Mouse (Mus musculus) hindbrain, embryonic 14.5 days (tissue): Measurements from ENCODE around the gene B4galnt3. TPM values are rescaled to one million over a fixed set of nuclear protein-coding genes. Genes with fewer than 3 reads are reported as not detected.

ENCODE experiments used
- ATAC-seq: fragments of 200-750 bp; cut with Nextera tagmentation; 2 replicates; pipeline ENCODE4 v1.8.0; 2017; ENCODE audit warnings: moderate number of reproducible peaks, mild to moderate bottlenecking, moderate TSS enrichment, moderate library complexity; ENCODE audit not compliant: low FRiP score
- DNase-seq: peaks from one replicate; pipeline ENCODE4 v3.0.0-alpha.2; 2015; ENCODE audit warnings: low spot score
- H3K27ac ChIP-seq: fragments of 300-500 bp; sonication (generic); 2 replicates; pipeline ENCODE4 v1.5.1; 2014; ENCODE audit warnings: mild to moderate bottlenecking, moderate library complexity
- H3K27me3 ChIP-seq: fragments of 300-500 bp; sonication (generic); 2 replicates; pipeline ENCODE4 v1.6.1; 2014; ENCODE audit warnings: mild to moderate bottlenecking, low read length, mixed read lengths; ENCODE audit not compliant: control insufficient read depth, insufficient read depth
- H3K36me3 ChIP-seq: fragments of 300-500 bp; sonication (generic); replicated peaks from 2 replicates; pipeline ENCODE4 v1.6.1; 2014; ENCODE audit not compliant: control insufficient read depth, insufficient read depth
- H3K4me1 ChIP-seq: fragments of 300-500 bp; sonication (generic); replicated peaks from 2 replicates; pipeline ENCODE4 v1.6.1; 2014; ENCODE audit warnings: antibody characterized with exemption, low read length, mixed read lengths; ENCODE audit not compliant: control insufficient read depth, insufficient read depth
- H3K4me2 ChIP-seq: fragments of 300-500 bp; sonication (generic); replicated peaks from 2 replicates; pipeline ENCODE4 v1.6.1; 2014; ENCODE audit warnings: mild to moderate bottlenecking, moderate library complexity
- H3K4me3 ChIP-seq: fragments of 300-500 bp; sonication (generic); replicated peaks from 2 replicates; pipeline ENCODE4 v1.5.1; 2014; ENCODE audit warnings: mild to moderate bottlenecking, low read length
- H3K9ac ChIP-seq: fragments of 300-500 bp; sonication (generic); 2 replicates; pipeline ENCODE4 v1.6.1; 2014
- H3K9me3 ChIP-seq: fragments of 300-500 bp; sonication (generic); 2 replicates; pipeline ENCODE4 v1.6.1; 2016; ENCODE audit warnings: low read length; ENCODE audit not compliant: control insufficient read depth
- WGBS: fragments of 180-500 bp; shearing (Covaris S2); extraction: QIAGEN DNeasy Blood & Tissue Kit; methylation state at CpG from one replicate; pipeline ENCODE4 v1.1.7; 2014; 5-methylcytosine and 5-hydroxymethylcytosine counted together
- polyA plus RNA-seq: library from polyadenylated mRNA; unstranded; fragments of >200 nt; fragmentation: Nextera tagmentation; extraction: Ambion mirVana; gene quantifications from 2 replicates; pipeline ENCODE4 v1.2.1, GENCODE M21; 2014

The B4galnt3 gene
- polyA plus RNA-seq, 1 experiment from 2014 or later = 0.09 TPM

DNA sequence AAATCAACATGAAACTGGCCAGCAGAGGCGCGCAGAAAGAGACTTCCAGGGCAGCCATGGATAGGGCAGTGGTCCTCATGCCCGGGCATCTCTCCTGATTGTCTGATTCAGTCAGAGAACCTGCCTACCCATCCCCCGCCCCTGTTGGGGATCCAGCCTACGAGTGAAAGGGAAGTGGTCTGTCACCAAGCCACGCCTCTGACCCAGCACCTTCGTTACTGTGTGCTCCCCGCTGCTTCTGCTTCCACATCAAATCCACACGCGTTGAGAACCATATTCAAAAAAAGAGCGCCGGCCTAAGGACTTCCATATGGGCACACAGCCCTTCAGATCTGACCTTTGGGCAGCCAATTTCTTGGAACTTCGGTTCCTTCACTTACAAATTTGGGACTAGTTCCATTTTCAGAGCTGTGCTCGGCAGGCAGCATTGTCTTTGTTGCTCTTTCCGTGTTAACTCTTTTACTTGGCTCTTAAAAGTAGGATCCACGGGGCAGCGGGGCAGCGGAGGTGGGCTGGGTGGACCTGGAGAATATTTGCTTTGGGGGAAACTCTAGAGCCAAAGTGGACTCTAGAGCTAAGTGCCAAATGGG is 106.7 kb downstream of the B4galnt3 start:
- no peak for DNase-seq
- H3K4me3 ChIP-seq = no peak overlapping the region

DNA sequence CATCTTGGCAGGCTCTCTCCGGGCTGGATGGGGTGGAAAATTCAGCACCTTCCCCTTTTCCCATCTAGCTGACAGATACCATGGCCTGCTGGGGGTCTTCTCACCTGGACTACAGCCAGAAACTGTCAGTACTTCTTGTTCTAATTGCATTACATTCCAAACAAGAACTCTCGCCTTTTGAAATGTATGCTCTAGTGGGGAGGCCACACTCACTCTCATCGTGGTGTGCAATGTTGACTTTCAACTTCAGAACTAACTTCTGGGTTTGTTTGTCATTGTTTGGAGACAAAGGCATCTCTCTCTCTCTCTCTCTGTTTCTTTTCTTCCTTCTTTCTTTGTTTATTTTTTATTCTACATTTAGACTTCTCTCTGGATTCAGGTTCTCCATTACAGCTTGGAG is 107.8 kb downstream of the B4galnt3 start:
- Histone ChIP-seq H3K4me2 (no peak overlapping the region), H3K4me1 (peaks cover 10% of the 10 kb centered on the region), H3K27ac (no peak overlapping the region), H3K27me3 (no peaks in the 10 kb centered on the region; the same call in 1 of the 2 replicates), H3K4me3 (no peak overlapping the region), H3K36me3 (no peaks in the 10 kb centered on the region), H3K9me3 (no peaks in the 10 kb centered on the region), H3K9ac (no peak overlapping the region)
- DNase-seq (no peak), ATAC-seq (no peak)
- WGBS = 55% methylated on average over 3 of the region's 3 CpGs

More for the DNA sequence above, 106.7 kb downstream of the B4galnt3 start:
- H3K36me3 ChIP-seq = no peaks in the 10 kb centered on the region
- no peak overlapping the region for H3K27ac ChIP-seq
- H3K9ac ChIP-seq = 0 out of 2 replicates have a peak overlapping the region, but pooled peaks have one; percentile 16
- H3K4me1 ChIP-seq = peaks cover 10% of the 10 kb centered on the region
- no peaks in the 10 kb centered on the region; the same call in 1 of the 2 replicates for H3K27me3 ChIP-seq
- WGBS = 14% methylated on average over 18 of the region's 18 CpGs
- no peaks in the 10 kb centered on the region for H3K9me3 ChIP-seq
- H3K4me2 ChIP-seq = peak overlapping the region; percentile 36
- ATAC-seq = no peak

DNA sequence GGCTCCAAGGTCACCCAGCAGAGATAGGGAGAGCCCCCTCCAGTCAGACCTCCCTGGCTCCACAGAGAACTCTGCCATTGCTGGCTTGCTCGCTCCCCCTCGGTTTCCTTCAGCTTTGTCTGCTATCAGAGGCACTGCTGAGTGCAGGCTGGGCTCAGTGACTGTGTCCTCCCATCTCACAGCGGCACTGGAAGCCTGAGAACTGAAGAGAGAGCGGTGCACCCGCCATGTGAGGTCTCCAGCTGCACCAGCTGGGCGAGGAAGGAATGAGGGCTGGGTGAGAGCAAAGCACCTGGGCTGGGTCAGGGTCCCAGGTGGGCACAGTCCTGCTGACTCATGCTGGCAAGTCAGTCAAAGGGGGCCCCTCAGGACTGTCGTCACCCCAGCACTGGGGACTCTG is 108.6 kb downstream of the B4galnt3 start:
- ATAC-seq = no peak
- no peaks in the 10 kb centered on the region for H3K36me3 ChIP-seq
- 47% methylated on average over 7 of the region's 7 CpGs for WGBS

DNA sequence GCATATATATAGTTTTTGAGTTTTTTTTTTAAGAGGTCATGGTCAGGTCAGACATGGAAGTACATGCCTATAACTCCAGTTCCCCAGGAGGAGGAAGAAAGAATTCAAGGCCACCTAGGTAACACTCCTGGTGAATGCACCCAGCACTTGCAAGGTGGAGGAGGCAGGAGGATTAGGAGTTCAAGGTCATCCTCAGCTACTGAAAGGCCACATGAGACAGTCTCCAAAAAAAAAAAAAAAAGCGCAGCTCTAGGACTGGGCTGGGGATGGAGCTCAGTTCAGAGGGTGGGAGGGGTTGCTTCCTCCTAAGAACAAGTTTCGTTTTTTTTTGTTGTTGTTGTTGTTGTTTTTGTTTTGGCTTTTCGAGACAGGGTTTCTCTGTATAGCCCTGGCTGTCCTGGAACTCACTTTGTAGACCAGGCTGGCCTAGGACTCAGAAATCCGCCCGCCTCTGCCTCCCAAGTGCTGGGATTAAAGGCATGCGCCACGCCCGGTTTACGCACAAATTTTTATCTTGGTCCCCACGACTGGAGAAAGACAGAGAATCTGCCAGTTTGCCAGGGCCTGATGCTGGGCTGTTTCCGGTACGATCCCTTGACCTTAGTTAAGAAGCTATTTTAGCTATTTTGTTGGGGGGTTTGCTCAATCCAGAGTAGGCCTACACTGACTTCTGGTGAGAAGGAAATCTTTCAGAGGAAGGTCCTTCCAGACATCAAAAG is 109.2 kb downstream of the B4galnt3 start:
- no peaks in the 10 kb centered on the region for H3K36me3 ChIP-seq
- H3K4me2 ChIP-seq = no peak overlapping the region
- ATAC-seq (no peak), DNase-seq (no peak)
- peaks cover 10% of the 10 kb centered on the region for H3K4me1 ChIP-seq
- no peak overlapping the region for H3K9ac ChIP-seq
- no peaks in the 10 kb centered on the region for H3K9me3 ChIP-seq
- H3K27me3 ChIP-seq = no peaks in the 10 kb centered on the region; the same call in 1 of the 2 replicates
- H3K27ac ChIP-seq = no peak overlapping the region
- no peak overlapping the region for H3K4me3 ChIP-seq
- WGBS = 92% methylated on average over 11 of the region's 12 CpGs

More for the DNA sequence above, 108.6 kb downstream of the B4galnt3 start:
- H3K27ac ChIP-seq = no peak overlapping the region
- no peak overlapping the region for H3K4me2 ChIP-seq
- peaks cover 10% of the 10 kb centered on the region for H3K4me1 ChIP-seq
- H3K4me3 ChIP-seq = no peak overlapping the region
- no peak overlapping the region for H3K9ac ChIP-seq
- no peaks in the 10 kb centered on the region; the same call in 1 of the 2 replicates for H3K27me3 ChIP-seq
- DNase-seq = no peak
- no peaks in the 10 kb centered on the region for H3K9me3 ChIP-seq

DNA sequence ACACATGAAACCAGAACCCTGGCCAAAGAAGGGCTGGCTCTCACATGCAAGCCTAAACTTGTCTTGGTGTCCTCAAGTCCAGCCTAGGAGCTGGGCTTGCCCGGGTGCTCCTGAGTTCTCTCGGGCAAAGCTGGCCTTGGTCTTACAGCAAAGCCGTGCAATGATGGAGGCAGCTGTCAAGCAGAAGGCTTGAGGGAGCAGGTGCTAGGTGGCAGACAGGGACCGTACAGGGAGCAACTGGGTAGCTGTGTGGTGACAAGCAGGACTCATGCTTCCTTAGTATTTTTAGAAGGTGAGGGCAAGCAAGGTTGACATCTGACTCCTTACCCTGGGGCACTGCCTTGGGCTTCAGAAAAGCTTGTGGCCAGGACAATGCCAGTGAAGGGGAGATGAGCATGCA is 110.6 kb downstream of the B4galnt3 start:
- no peak overlapping the region for H3K27ac ChIP-seq
- no peak overlapping the region for H3K4me2 ChIP-seq
- no peak overlapping the region for H3K4me3 ChIP-seq
- no peaks in the 10 kb centered on the region for H3K36me3 ChIP-seq
- H3K9me3 ChIP-seq = no peaks in the 10 kb centered on the region
- H3K4me1 ChIP-seq = peaks cover 10% of the 10 kb centered on the region
- H3K27me3 ChIP-seq = no peaks in the 10 kb centered on the region; the same call in 1 of the 2 replicates
- 94% methylated on average over 4 of the region's 4 CpGs for WGBS
- DNase-seq = no peak
- no peak for ATAC-seq
- no peak overlapping the region for H3K9ac ChIP-seq

DNA sequence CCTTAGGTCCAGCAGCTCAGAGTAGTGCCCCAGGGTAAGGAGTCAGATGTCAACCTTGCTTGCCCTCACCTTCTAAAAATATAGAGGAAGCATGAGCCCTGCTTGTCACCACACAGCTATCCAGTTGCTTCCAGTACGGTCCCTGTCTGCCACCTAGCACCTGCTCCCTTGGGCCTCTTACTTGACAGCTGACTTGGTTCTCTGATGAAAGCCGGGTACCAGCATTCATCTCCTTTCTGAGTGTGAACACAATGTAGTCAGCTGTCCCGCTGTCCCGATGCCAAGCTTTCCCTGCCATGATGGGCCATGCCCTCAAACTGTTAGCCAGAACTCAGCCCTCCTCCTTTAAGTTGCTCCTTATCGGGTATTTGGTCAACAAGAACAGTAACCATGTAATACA is 112.2 kb downstream of the B4galnt3 start:
- no peaks in the 10 kb centered on the region for H3K4me1 ChIP-seq
- no peak overlapping the region for H3K4me2 ChIP-seq
- DNase-seq (no peak), ATAC-seq (no peak)
- no peaks in the 10 kb centered on the region for H3K27me3 ChIP-seq
- H3K4me3 ChIP-seq = no peak overlapping the region
- no peak overlapping the region for H3K9ac ChIP-seq
- H3K36me3 ChIP-seq = no peaks in the 10 kb centered on the region
- no peak overlapping the region for H3K27ac ChIP-seq
- no peaks in the 10 kb centered on the region for H3K9me3 ChIP-seq
- WGBS = 79% methylated on average over 5 of the region's 5 CpGs

DNA sequence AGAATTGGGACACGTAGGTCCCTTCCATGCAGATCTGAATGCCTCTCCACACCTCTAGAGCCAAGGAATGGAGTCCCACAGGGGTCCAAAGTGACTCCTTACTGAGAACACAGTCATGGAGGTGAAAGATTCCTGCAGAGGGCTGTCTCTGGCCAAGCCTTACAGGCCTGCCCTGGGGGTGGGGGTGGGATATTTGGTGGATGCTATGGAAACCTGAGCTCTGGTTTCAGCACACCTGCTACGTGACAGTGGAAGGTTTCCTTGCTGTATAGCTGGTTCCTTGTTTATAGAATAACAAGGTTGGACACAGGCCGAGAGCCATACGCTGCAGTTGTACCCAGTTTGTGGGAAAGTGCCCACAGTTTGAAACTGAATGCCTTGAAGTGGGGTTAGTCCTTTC is 113.9 kb downstream of the B4galnt3 start:
- Histone ChIP-seq H3K27ac (no peak overlapping the region), H3K4me2 (no peak overlapping the region), H3K36me3 (no peaks in the 10 kb centered on the region), H3K9ac (no peak overlapping the region), H3K27me3 (no peaks in the 10 kb centered on the region), H3K4me3 (no peak overlapping the region), H3K9me3 (no peaks in the 10 kb centered on the region), H3K4me1 (no peaks in the 10 kb centered on the region)
- no peak for ATAC-seq
- WGBS = 69% methylated on average over 4 of the region's 4 CpGs
- DNase-seq = no peak

DNA sequence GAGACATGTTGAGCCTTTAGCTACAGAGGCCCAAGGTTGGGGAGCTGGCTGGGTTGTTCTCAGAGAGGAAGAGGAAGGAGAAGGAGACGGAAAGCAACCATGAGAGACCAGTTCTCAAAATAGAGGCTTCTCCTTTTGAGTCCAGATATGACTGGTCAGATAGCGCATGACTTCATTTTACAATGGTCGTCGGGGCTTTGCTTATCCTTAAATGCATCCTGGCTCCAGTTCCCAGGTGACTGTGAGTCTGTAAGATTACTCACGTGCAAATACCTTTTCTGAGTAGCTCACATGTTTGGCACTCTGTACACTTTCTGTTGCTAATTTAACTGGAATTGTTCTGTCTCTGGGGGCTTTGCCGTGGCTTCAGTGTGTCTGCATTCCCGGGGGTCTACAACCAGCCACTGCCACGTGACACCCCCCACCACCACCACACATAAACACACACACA is 114.6 kb downstream of the B4galnt3 start:
- ATAC-seq = no peak
- H3K27me3 ChIP-seq = no peaks in the 10 kb centered on the region
- no peak overlapping the region for H3K27ac ChIP-seq
- H3K9me3 ChIP-seq = no peaks in the 10 kb centered on the region
- H3K4me1 ChIP-seq = no peaks in the 10 kb centered on the region
- H3K36me3 ChIP-seq = no peaks in the 10 kb centered on the region
- 81% methylated on average over 8 of the region's 8 CpGs for WGBS
- no peak overlapping the region for H3K9ac ChIP-seq
- DNase-seq = no peak
- H3K4me3 ChIP-seq = no peak overlapping the region
- H3K4me2 ChIP-seq = no peak overlapping the region

DNA sequence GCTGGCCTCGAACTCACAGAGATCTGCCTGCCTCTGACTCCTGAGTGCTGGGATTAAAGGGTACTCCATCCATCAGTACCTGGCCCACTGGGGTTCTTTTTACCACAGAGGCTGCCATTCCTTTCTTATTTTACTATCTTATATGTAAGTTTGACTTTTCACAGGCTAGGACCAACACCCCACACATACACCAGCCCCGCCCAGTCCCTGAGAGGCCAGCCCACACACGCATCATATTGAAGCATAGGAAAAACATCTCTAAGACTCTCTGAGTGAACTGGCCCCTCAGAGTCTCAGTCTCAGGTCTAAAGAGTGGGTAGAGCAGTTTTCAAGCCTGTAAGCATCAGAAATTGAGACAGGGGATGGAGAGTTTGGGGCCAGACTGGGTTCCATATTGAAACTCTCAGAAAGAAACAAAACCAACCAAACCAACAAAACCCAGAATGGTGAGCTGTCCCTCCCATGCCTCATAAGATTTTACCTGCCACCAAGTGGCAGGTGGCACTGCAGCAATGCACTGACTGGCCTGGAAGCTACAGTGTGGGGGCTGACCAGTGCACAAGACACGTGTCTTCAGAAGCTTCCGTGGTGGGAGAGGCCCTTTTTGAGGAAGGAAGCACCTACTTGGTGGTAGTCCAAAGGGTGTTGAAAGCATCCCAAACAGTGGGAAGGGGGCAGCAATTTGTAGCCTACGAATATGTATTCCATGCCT is 115.2 kb downstream of the B4galnt3 start:
- Histone ChIP-seq H3K27me3 (no peaks in the 10 kb centered on the region), H3K9ac (no peak overlapping the region), H3K4me1 (no peaks in the 10 kb centered on the region), H3K4me3 (no peak overlapping the region), H3K36me3 (no peaks in the 10 kb centered on the region), H3K4me2 (no peak overlapping the region), H3K27ac (no peak overlapping the region), H3K9me3 (no peaks in the 10 kb centered on the region)
- DNase-seq = no peak
- no peak for ATAC-seq
- 92% methylated on average over 6 of the region's 6 CpGs for WGBS
